Mouse (Mus musculus): ENCODE data around the gene Pabpn1. TPM values are rescaled to one million over a fixed set of nuclear protein-coding genes. Genes with fewer than 3 reads are reported as not detected.

Gene Pabpn1
- polyA plus RNA-seq, 1 experiment from 2014 or later = 168 TPM

DNA sequence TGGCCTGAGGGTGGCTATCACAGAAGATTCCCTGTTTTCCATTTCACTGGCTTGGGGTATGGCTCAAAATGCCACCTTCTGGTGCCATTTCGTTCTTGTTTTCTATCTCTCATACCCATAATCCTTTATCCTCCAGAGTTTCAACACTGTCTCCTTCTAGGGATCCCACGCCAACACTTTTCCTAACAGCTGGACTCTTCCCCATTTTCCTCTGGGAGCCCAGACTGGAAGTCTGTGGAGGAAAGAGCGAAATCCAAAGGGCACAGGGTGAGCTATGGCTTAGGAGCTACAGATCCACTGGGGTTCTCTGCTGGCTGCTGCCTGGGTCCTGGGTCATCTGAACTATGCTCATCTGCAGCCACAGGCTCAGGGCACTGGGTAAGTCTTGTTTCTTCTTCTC is 18.1 kb upstream of the Pabpn1 start:
- Histone ChIP-seq H3K9me3 (no peaks in the 10 kb centered on the region), H3K4me1 (peaks cover 28% of the 10 kb centered on the region), H3K36me3 (replicated peaks) (no peaks in the 10 kb centered on the region), H3K27me3 (ENCODE audit: poor library complexity, severe bottlenecking) (peaks cover 30% of the 10 kb centered on the region), H3K27ac (no peak overlapping the region), H3K4me3 (no peak overlapping the region)
- no peak for DNase-seq (ENCODE audit: extremely low spot score, low spot score)
- WGBS = 87% methylated on average over 3 of the region's 3 CpGs

DNA sequence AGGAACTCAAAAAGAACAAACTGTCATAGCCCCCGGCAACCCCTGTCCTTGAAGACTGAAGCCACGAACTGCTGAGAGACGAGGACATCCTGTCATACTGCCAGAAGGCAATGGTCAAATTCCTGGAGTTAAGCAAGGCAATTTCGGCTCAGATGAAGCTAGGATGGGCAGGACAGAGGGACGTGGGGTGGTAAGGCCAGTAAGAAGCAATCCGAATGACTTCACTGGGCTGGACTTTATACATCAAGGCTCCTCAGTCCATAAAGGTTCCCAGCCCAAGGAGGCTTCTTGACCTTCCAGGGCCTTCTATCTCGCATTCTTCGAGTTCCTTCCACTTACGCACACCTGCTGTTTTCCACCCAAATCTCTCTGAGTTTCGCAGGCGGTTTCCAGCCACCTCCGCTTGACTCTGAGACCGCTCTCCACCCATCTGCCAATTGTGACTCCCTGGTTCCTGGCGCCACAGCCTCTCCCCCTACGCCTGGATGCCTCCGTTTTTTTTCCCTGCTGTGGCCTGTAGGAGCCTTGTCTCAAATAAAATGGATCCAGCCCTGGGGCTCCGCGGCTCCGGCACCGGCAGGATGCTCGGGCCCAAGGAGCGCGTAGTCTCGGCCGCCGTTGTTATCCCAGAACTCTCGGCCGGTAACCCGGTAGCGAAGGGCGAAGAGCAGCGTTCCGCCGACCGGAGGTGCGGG is 16.3 kb upstream of the Pabpn1 start:
- peaks cover 30% of the 10 kb centered on the region for H3K27me3 ChIP-seq (ENCODE audit: poor library complexity, severe bottlenecking)
- no peak for DNase-seq (ENCODE audit: extremely low spot score, low spot score)
- H3K4me1 ChIP-seq = peaks cover 28% of the 10 kb centered on the region
- no peaks in the 10 kb centered on the region for H3K9me3 ChIP-seq
- no peaks in the 10 kb centered on the region for H3K36me3 ChIP-seq (replicated peaks)
- H3K4me3 ChIP-seq = peak overlapping the region; percentile 82
- 2% methylated on average over 36 of the region's 36 CpGs for WGBS
- peak overlapping the region; percentile 92 for H3K27ac ChIP-seq

DNA sequence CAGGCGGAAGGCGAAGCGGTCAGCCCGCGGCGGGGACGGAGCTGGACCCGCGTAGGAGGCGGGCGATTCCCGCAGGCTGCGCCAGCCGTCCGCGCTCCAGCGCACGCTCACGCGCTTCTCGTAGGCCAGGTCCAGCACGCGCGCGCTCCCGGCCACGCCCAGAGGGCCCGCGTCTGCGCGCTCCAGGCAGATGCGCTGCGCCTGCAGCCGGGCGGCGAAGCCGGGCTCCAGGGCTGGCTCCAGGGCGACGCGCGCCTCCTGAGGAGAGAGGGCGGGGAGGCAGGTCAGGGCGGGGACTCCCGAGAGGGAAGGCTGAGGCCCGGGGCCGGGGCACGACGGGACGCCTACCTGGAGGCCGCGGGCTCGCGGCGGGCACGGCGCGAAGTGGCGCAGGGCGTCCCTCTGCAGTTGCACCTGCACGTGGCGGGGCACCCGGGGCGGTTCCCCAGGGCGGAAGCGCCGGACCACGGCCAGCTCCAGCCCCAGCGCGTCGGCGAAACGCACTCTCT is 15.7 kb upstream of the Pabpn1 start:
- WGBS = under 1% methylated on average over 64 of the region's 72 CpGs
- peaks cover 30% of the 10 kb centered on the region for H3K27me3 ChIP-seq (ENCODE audit: poor library complexity, severe bottlenecking)
- peak; percentile 86 for DNase-seq (ENCODE audit: extremely low spot score, low spot score)

DNA sequence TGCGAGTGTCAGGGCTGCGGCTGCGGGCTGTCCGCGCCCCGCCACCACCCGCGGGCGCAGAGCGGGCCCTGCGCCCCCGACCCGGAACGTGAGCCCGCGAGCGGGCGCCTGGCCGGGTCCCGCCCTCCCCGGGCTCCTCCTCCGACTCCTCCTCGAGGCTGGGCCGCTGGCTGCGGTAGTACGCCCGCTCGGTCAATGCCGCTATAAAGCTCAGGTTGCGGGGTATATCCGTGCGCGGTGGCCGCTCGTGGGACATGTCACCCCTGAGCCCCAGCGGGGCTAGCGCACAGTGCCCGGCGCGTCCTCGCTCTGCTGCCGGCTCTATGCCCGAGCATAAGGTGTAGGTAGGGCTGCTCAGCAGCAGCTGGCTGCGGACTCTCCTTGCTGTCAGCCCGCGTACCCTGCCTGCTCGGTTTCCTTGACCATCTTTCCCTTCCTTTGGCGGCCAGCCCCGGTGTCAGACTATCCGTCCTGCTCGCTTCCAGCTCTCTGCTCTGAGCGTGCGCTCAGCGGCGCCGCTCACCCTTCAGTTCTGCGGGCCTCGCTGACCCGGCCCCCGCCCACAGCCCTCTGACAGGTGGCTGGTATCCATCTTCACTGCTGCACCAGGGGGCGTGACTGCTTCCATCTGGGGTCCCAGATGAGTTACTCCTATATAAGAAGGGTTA is 15.1 kb upstream of the Pabpn1 start, which contains the start of gene Ppp1r3e:
Gene Ppp1r3e, minus strand, starts transcription at position 503 of the 668 bp plus-strand sequence.
- H3K4me1 ChIP-seq = peaks cover 28% of the 10 kb centered on the region
- DNase-seq (ENCODE audit: extremely low spot score, low spot score) = peak; percentile 70
- no peaks in the 10 kb centered on the region for H3K9me3 ChIP-seq
- no peaks in the 10 kb centered on the region for H3K36me3 ChIP-seq (replicated peaks)
- H3K27ac ChIP-seq = peak within 1 kb of the TSS; percentile 92
- H3K4me3 ChIP-seq = peak within 1 kb of the TSS; percentile 82
- under 1% methylated on average over 61 of the region's 61 CpGs for WGBS
- peaks cover 30% of the 10 kb centered on the region for H3K27me3 ChIP-seq (ENCODE audit: poor library complexity, severe bottlenecking)

More for the DNA sequence above, 15.7 kb upstream of the Pabpn1 start:
- Histone ChIP-seq H3K36me3 (replicated peaks) (no peaks in the 10 kb centered on the region), H3K4me3 (peak overlapping the region; percentile 82), H3K27ac (peak overlapping the region; percentile 92), H3K4me1 (peaks cover 28% of the 10 kb centered on the region), H3K9me3 (no peaks in the 10 kb centered on the region)

DNA sequence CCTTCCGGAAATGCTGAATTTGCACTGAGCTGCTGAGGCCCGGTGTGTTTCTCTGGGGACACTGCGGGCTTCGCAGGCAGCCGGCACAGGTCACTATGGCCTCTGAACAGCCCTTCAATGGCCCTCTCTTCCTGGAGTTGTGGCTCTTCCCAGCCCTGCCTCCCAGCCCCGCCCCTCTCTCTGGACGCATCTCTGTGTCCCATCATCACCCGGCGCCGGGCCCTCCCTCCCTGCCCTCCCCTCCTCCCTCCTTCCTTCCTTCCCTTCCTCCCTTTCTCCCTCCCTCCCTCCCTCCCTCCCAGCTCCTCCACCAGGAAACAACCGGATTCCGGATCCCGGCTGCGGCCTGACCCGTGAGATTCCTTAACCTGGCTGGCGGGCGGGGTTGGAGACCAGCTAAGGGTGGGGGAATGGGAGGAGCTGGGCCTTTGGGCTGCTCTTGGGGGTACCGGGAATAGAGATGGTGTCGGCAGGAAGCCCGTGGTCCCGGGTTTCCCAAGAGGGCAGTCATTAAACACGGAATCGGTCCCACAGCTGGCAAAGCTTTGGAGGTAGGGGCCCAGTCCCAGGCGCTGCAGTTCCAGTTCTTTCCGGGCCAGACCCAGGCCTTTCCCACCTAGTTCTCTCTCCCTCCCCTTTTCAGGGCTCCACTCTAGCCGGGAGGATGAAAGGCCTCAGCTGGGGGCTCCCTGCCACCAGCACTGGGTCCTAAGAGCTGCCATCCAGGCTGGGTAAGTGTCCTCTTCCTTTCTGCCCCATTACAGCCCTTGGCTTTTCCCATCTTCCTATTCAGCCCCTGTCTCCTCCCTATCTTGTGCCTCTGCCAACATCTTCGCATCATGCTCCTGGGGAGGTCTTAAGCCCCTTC is 8.9 kb upstream of the Pabpn1 start, which contains the start of the genes Bcl2l2 and Gm20521:
Gene Bcl2l2, plus strand, starts transcription at position 224 of the 868 bp plus-strand sequence.
Gene Gm20521, plus strand, starts transcription at position 288 of the 868 bp plus-strand sequence.
- WGBS = under 1% methylated on average over 27 of the region's 27 CpGs
- Histone ChIP-seq H3K4me3 (peak within 1 kb of the TSS; percentile 72), H3K27ac (peak within 1 kb of the TSS; percentile 93), H3K36me3 (replicated peaks) (peaks cover 18% of the 10 kb centered on the region), H3K4me1 (peaks cover 33% of the 10 kb centered on the region), H3K9me3 (no peaks in the 10 kb centered on the region), H3K27me3 (ENCODE audit: poor library complexity, severe bottlenecking) (peaks cover 7% of the 10 kb centered on the region)
- DNase-seq (ENCODE audit: extremely low spot score, low spot score) = peak; percentile 86

DNA sequence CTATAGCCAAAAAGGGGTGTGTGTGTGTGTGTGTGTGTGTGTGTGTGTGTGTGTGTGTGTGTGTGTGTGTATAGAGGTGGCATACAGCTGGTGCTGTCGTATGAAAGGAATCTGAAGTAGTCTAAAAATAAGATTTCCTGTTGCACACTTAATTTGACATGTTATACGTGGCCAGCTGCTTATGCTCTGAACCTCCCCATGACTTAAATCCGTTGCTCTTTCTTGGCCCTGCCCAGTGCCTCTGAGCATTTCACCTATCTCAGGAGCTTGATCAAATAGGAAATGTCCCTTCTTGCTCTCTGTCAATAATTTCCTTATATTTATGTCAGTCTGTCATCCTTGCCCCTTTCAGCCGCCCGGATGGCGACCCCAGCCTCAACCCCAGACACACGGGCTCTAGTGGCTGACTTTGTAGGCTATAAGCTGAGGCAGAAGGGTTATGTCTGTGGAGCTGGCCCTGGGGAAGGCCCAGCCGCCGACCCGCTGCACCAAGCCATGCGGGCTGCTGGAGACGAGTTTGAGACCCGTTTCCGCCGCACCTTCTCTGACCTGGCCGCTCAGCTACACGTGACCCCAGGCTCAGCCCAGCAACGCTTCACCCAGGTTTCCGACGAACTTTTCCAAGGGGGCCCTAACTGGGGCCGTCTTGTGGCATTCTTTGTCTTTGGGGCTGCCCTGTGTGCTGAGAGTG is 8.1 kb upstream of the Pabpn1 start:
- 34% methylated on average over 21 of the region's 21 CpGs for WGBS
- Histone ChIP-seq H3K27me3 (ENCODE audit: poor library complexity, severe bottlenecking) (no peaks in the 10 kb centered on the region; the same call in 1 of the 2 replicates), H3K27ac (peak overlapping the region; percentile 93), H3K9me3 (no peaks in the 10 kb centered on the region), H3K4me3 (peak overlapping the region; percentile 72), H3K36me3 (replicated peaks) (peaks cover 18% of the 10 kb centered on the region), H3K4me1 (peaks cover 33% of the 10 kb centered on the region)
- DNase-seq (ENCODE audit: extremely low spot score, low spot score) = no peak

DNA sequence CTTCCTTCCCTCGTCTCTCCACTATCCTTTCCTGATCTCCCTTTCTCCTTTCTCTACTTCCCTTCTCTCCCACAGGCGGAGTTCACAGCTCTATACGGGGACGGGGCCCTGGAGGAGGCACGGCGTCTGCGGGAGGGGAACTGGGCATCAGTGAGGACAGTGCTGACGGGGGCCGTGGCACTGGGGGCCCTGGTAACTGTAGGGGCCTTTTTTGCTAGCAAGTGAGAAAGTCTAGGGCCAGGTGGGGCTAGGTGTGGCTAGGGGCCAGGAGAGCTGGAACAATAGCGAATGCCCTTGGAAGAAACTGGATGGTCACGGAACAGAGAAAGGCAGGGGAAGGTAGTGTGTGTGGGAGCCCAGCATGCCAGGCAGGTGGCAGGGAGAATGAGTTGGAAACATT is 7.0 kb upstream of the Pabpn1 start:
- H3K36me3 ChIP-seq (replicated peaks) = peaks cover 18% of the 10 kb centered on the region
- WGBS = 89% methylated on average over 11 of the region's 11 CpGs
- no peak overlapping the region for H3K27ac ChIP-seq
- H3K4me3 ChIP-seq = 0 out of 2 replicates have a peak overlapping the region, but pooled peaks have one; percentile 72
- DNase-seq (ENCODE audit: extremely low spot score, low spot score) = no peak
- peaks cover 33% of the 10 kb centered on the region for H3K4me1 ChIP-seq
- no peaks in the 10 kb centered on the region for H3K27me3 ChIP-seq (ENCODE audit: poor library complexity, severe bottlenecking)
- no peaks in the 10 kb centered on the region for H3K9me3 ChIP-seq

DNA sequence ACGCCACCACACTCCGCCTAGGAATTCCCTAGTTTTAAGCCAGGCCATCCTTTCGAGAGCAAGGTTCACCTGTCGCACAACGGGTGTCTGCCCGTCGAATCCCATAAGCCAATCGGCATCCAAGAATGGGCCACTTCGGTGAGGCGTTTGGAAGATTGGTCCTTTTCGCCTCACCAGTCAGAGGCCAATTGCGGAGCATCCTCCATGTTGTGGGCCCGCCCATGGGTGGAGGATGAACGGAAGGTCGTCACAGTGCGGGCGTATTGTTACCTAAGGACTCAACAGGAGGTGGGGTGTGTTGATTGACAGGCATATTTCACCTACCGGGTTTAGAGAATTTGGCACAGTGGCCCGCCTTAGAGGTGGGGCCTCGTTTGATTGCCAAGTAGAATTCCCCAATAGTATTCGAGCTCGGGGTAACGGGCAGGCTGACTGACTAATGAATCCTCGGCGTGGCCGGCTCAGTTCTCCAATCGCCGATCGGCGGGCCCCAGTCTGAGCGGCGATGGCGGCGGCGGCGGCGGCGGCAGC is 1.4 kb downstream of the Pabpn1 start:
- peaks cover 35% of the 10 kb centered on the region for H3K36me3 ChIP-seq (replicated peaks)
- H3K27me3 ChIP-seq (ENCODE audit: poor library complexity, severe bottlenecking) = no peaks in the 10 kb centered on the region
- peak overlapping the region; percentile 87 for H3K4me3 ChIP-seq
- peak; percentile 96 for DNase-seq (ENCODE audit: extremely low spot score, low spot score)
- H3K9me3 ChIP-seq = no peaks in the 10 kb centered on the region
- peaks cover 26% of the 10 kb centered on the region for H3K4me1 ChIP-seq
- H3K27ac ChIP-seq = peak overlapping the region; percentile 98
- WGBS = under 1% methylated on average over 38 of the region's 38 CpGs

DNA sequence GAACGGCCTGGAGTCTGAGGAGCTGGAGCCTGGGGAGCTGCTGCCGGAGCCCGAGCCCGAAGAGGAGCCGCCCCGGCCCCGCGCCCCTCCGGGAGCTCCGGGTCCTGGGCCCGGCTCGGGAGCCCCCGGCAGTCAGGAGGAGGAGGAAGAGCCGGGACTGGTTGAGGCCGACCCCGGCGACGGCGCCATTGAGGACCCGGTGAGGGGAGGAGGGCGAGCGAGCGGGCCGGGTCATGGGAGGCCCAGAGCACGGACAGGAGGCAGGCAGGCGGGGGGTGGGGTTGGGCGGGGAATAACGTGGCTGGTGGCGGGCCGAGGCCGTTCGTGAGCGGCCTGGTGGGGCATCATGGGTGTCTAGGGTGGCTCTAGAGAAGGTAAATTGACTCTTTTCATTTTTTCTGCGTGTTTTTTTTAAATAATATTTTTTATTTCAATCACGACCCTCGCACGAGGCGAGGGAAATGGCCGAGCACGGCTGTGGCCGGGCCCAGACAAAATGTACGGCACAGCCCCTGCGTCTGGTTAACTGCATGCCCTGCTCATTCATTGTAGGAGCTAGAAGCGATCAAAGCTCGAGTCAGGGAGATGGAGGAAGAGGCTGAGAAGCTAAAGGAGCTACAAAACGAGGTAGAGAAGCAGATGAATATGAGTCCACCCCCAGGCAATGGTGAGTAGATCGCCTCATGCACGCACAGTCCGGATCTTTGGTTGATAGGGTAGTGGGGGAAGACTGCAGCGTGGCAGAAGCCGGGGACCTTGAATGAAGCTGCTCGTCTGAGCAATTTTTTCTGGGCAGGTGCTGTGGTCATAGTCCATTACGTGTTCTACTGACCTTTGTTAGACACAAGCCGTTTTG is 2.2 kb downstream of the Pabpn1 start:
- Histone ChIP-seq H3K27ac (peak overlapping the region; percentile 98), H3K36me3 (replicated peaks) (peaks cover 40% of the 10 kb centered on the region), H3K27me3 (ENCODE audit: poor library complexity, severe bottlenecking) (no peaks in the 10 kb centered on the region), H3K9me3 (no peaks in the 10 kb centered on the region), H3K4me3 (peak overlapping the region; percentile 87), H3K4me1 (peaks cover 26% of the 10 kb centered on the region)
- under 1% methylated on average over 53 of the region's 54 CpGs for WGBS
- DNase-seq (ENCODE audit: extremely low spot score, low spot score) = peak; percentile 64

DNA sequence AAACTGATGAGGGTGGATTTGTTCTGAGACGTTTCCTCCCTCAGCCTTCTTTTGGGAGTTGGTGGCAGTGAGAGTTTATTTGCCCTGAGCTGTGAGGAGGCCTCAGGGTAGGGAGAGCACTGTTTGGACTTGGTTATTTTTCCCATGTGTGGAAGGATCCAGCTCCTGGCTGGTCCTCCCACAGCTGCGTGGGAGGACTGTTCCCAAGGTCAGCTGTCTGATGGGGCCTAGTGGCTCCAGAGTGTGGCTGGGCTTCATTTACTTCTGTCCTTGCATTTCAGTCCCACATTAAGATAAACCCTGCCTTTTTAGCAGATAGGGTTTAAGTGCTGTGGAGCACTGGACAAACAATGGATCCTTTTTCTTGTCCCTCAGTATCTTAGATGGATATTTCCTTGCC is 5.1 kb downstream of the Pabpn1 start:
- no peak overlapping the region; the same call in 1 of the 2 replicates for H3K4me3 ChIP-seq
- H3K27ac ChIP-seq = no peak overlapping the region
- H3K36me3 ChIP-seq (replicated peaks) = peaks cover 40% of the 10 kb centered on the region
- WGBS = 80% methylated on average over 2 of the region's 2 CpGs
- H3K27me3 ChIP-seq (ENCODE audit: poor library complexity, severe bottlenecking) = no peaks in the 10 kb centered on the region
- H3K9me3 ChIP-seq = no peaks in the 10 kb centered on the region
- DNase-seq (ENCODE audit: extremely low spot score, low spot score) = no peak
- H3K4me1 ChIP-seq = peaks cover 26% of the 10 kb centered on the region

DNA sequence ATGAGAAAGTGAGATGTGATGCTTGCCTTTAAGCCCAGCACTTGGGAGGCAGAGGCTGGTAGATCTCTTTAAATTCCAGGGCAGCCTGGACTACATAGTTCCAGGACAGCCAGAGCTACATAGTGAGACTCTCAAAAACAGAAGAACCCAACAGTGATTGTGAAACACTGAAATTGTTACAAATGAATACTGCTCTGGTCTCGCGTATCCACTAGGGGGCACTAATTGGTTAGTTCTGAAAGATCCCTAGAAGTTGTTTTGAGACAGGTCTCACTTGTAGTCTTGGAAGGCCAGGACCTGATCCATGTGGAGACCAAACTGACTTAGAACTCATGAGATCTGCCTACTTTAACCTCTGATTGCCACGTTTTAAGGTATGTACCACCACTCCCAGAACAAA is 8.1 kb downstream of the Pabpn1 start:
- no peak overlapping the region for H3K4me3 ChIP-seq

More for the DNA sequence above, 8.1 kb downstream of the Pabpn1 start:
- Histone ChIP-seq H3K27ac (no peak overlapping the region), H3K4me1 (peaks cover 14% of the 10 kb centered on the region), H3K9me3 (no peaks in the 10 kb centered on the region), H3K27me3 (ENCODE audit: poor library complexity, severe bottlenecking) (no peaks in the 10 kb centered on the region), H3K36me3 (replicated peaks) (peaks cover 62% of the 10 kb centered on the region)
- 1% methylated on average over 3 of the region's 3 CpGs for WGBS
- peak; percentile 71 for DNase-seq (ENCODE audit: extremely low spot score, low spot score)
